Mouse (Mus musculus) cerebellum, adult (tissue): ENCODE measurements around the gene Accs.

Experiments
- ATAC-seq: cut with Nextera tagmentation; 2 replicates; pipeline ENCODE4 v1.9.2; 2017; ENCODE audit warnings: mild to moderate bottlenecking, moderate library complexity, mixed read lengths; ENCODE audit not compliant: insufficient number of reproducible peaks, low FRiP score, low TSS enrichment

Gene Accs

GRCm38 (mm10) chr2:93863229-93863628 is 13.5 kb upstream of the Accs start:
- no peak for ATAC-seq

DNA sequence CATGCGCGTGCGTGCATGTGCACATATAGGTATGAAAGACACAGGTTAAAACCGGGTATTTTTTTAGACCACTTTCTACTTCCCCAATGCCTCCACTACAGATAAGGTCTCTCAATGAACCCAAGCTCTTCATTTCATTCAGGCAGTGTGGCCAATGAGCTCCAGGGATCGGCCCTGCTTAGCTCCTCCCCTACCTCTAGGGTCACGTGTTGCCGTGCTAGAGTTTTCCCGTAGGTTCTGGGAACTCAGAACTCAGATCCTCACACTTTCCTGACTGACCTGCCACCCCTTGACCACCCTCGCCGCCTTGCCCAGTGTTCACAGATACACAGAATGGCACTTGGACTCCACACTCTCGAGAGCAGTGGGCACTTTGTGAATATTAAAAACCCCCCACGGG is 9.1 kb upstream of the Accs start:
- no peak for ATAC-seq

- ATAC-seq: no peak
Observed at GRCm38 (mm10) chr2:93851303-93851702, 1.6 kb upstream of the Accs start.

DNA sequence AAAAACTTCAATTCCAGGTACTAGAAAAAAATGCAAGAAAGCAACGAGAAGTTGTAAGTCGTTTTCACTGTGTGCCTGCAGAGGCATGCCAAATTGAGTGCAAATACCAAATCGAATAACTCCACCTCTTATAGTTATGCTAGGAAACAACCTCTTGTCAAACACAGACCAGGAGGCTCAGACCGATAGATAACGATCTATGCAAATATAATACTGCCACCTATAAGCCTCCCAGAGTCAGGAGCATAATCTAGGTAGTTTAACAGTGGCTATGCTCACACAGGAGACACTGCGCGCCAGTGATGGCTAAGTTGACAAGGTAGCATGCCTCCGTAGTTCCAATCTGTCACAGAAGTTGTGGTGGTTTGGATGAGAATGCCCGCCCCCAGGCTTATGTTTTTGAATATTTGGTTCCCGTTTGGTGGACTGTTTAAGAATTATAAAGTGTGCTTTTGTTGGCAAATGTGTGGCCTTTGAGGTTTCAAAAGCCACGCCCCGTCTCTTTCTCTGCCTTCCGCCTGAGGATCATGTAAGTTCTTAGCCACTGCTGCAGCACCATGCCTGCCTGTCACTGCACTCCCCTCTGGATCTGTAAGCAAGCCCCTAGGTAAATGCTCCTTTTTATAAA is 688 bp upstream of the Accs start:
- ATAC-seq: no peak

DNA sequence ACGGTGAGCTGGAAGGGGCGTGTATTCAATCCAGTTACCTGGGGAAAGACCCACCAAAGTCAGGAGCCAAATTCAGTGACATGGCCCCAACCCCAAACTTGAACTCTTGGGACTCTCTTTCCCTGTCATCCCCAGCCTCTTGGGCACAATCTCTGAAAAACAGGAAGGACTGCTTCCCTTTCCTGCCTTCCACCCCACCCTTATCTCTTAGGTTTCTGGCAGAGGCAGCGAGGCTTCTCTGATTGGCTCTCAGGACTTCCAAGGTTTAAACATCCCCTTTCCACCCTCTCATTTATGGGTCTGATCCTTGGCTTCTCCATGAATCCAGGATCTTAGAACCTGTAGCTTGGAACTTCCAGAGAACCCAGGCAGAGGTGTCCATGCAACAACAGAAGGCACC is 8.4 kb downstream of the Accs start:
- no peak for ATAC-seq

DNA sequence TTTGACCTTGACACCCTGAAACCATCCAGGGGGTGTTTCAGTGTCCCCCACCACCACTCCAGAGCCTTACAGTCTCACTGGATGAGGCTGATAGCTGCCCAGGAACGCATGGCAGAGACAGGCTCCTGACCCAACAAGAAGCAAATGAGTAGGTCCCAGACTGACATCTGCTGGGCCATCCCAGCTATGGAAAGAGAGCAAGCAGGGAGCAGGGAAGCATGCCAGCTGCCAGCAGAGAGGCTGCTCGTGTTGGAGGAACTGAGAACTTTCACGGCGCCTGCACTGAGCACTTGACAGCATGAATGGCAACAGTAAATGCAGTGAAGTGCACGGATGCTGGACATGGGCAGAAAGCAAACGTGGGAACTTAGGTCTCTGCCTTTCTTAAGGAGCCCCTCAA is 9.6 kb downstream of the Accs start:
- no peak for ATAC-seq

- no peak for ATAC-seq
Observed at GRCm38 (mm10) chr2:93838931-93839330, 10.8 kb downstream of the Accs start.

DNA sequence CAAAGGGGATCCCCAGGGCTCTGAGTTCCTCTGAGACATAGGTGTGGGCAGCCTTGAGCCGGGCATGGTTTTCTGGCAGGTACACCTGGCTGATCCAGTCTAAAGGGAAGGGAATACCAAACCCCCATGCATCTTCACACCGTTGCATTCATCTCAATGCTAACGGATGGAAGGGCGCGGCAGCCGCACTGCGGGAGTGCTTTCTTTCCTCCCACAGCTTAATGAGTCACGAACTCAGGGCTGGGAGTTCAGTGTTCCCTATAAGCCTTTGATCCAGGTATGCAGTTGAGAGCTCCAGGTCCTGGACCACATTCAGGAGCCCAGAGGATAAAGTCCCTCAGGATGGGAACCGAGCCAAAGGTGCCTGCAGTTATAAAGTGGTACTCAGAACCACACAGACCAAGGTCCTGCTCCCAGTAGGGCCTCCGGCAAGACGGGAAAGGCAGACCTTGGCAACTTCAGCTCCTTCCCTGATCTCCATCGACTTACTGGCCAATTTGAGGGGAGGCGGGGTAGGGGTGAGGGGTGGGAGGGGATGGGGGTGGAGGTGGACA is 13.4 kb downstream of the Accs start:
- no peak for ATAC-seq

GRCm38 (mm10) chr2:93835596-93835995 is 14.1 kb downstream of the Accs start:
- ATAC-seq: no peak

DNA sequence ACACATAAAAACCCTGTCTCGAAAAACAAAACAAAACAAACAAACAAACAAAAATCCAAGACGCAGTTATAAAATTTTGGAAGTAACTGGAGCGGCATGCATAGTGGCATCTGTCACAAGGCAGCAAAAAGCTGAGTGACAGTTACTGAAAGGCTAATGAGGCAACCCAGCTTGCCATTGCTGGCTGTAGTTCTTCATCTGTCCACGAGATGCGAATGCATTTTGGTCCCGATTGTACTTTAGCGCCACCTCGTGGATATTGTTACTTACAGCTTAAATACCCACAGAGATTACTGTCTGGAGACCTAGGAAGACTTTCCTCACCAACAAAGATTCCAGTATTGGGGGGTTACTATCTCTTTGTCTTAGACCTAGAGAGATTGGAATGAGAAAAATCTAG is 26.2 kb downstream of the Accs start:
- ATAC-seq: peak; percentile 68

GRCm38 (mm10) chr2:93822045-93822749 is 27.5 kb downstream of the Accs start, which contains the start of gene Ext2:
TSS of gene Ext2 (minus strand) at chr2:93822568.
- ATAC-seq: peak; percentile 91

GRCm38 (mm10) chr2:93817791-93818190 is 32.0 kb downstream of the Accs start:
- ATAC-seq: no peak

GRCm38 (mm10) chr2:93813343-93813742 is 36.4 kb downstream of the Accs start:
- ATAC-seq: no peak; the same call in 1 of the 2 replicates

DNA sequence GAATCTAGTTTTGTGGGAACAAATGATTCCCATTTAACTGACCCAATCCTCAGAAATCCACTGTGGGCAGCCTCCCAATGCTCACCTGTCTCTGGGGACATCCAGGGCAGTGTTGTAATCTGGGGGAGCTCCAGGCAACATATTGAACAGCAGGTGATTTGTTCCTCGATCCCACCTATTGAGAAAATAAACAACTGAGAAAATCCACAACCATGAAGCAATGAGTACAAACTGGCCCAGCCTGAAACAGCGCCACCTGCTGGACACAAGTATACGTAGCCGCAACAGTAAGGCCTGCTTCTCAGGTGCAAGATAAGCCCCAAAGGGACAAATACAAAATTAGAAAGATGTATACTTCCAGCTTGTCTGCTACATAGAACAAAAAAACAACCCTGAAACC is 37.9 kb downstream of the Accs start:
- ATAC-seq: no peak

DNA sequence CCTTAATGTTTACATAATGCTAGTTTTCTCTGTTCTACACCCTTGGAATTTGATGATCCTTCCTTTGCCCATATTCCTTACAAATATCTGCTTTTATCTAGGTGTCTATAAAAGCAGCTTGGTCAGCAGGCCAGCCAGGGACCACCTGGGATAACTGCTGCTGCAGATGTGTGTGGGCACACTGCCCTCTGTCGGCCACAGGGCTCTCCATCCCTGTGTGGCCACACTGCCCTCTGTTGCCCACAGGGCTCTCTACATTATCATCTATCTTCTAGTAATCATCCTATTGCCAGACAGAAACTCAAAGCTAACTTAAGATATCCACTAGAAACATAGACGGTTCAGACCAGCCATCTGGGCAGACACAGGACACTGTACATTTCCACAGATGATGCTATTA is 39.8 kb downstream of the Accs start:
- ATAC-seq: peak; percentile 49; the same call in 1 of the 2 replicates

DNA sequence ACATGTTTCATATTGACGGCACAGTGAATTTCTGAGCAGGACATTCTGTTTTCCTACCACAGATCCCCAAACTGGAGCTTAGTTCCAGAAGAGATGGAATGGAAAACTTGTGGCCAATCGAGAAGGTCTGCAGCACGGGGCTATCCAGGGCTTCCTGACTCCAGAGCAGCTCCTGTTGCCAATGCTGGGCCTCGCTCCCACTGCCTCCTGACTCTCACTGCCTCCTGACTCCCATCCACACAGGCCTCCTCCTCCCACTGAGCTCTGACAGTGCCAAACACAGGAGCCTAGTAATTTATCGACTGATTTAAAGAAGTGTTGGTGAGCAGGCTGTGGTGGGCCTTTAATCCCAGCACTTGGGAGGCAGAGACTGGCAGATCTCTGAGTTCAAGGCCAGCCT is 41.7 kb downstream of the Accs start:
- no peak for ATAC-seq

GRCm38 (mm10) chr2:93807440-93807839 is 42.3 kb downstream of the Accs start:
- no peak for ATAC-seq

DNA sequence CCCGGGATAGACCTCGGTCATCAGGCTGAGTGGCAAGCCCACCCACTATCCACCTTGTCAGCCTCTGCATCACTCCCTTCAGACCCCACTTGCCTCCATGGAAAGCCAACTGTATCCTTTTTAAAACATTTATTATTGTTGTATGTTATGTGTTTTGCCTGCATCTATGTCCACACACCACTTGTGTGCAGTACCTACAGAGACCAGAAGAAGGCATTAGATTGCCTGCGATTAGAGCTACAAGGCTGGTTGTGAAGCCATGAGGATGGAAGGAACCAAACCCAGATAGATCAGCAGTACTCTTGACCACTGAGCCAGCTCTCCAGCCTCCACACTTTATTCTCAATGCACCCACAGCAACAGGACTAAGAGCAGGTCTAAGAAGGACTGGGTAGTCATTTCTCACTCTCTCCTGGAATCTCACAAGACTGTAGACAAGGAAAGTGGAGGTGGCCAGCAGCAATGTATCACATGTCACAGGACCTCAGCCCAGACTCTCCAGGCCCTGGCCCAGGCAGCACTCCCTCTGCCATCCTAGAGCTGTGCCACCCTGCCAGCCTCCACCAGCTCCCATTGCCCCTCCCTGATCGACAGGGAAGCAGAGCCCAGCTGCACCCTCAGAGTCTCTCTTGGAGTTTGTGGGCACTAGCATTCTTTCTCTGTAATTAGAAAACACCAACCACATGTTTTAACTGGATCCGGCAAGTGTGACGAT is 43.1 kb downstream of the Accs start:
- ATAC-seq: no peak

GRCm38 (mm10) chr2:93805523-93805922 is 44.2 kb downstream of the Accs start:
- ATAC-seq: no peak

GRCm38 (mm10) chr2:93805066-93805465 is 44.7 kb downstream of the Accs start:
- no peak for ATAC-seq

GRCm38 (mm10) chr2:93802947-93803346 is 46.8 kb downstream of the Accs start:
- ATAC-seq: no peak
